Mouse (Mus musculus): ENCODE results near the gene Gm17657.

The Gm17657 gene

DNA sequence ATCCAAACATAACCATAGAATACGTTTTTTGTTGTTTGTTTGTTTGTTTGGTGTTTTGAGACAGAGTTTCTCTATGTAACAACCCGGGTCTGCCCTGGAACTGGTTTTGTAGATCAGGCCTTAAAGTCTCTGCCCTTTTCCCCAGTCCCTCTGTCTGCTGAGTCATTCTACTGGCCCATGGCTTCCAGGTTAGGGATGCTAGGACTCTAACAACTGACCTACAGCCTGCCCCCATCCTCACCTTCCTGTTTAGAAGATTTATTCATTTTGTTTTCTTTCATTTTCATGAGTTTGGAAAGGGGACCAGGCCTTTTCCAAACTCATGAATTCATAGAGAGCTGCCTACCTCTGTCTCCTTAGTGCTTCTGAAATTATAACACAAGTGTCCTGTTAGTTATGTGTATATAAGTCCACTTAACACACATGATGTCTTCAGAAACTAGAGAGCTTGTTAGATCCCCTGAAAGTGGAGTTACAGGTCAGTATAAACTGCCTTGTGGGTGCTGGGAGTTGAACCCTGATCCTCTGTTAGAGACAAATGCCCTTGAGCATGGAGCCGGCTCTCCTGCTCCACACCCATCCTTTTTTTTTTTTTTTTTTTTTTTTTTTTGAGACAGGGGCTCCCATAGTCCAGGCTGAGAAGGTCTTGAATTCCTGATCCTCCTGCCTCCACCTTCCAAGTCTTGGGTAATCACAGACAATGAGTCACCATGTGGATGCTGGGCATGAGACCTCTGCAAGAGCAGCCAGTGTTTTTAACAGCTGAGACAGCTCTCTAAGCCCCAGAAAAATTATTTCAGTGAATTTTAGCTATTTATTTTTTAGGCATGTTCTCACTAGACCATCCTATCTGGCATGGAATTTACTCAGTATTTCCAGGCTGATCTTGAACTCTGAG lies 63.9 kb downstream of the Gm17657 start:
- DNase-seq (ENCODE audit: low spot score) = no peak

DNA sequence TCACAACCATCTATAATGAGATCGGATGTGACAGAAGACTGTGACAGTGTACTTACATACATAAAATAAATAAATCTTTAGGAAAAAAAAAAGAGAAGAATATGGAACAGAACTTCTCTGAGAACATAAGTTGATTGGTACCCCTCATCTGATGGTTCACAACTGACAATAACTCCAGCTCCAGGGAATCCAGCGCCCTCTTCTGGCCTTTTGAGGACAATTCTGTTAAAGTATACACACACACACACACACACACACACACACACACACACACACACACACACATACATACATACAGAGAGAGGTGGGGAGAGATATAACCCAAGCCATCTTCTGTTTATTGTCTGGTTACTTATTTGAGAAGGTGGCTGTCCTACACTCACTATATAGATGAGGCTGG lies 65.0 kb downstream of the Gm17657 start:
- no peak for DNase-seq (ENCODE audit: low spot score)

DNA sequence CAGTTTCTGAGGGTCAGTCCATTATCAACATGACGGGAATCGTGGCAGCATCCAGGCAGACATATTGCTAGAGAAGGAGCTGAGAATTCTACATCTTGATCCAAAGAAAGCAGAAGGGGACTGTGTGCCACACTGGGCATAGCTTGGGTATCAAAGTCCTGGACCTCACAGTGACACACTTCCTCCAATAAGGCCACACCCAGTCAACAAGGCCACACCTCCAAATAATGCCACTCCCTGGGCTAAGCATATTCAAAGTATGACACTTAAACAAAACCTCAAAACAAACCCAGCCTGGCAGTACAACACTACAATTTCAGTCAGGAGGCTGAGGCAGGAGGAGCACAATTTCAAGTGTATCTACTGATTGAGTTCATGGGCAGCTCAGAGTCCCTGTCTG lies 66.2 kb downstream of the Gm17657 start:
- no peak for DNase-seq (ENCODE audit: low spot score)

DNA sequence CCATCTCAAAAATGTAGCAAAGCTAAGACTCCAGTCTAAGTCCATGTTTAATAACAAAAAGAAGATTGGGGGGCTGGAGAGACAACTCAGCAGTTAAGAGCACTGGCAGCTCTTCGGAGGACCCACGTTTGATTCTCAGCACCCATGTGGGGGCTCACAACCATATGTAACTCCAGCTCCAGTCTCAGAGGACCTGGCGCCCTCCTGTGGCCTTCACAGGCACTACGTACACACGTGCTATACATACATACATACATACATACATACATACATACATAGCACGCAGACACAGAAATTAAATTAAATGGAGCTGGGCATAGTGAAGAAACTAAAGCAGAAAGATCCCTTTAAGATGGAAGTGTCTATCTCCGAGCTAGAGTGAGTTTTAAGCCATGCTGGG lies 66.8 kb downstream of the Gm17657 start:
- no peak for DNase-seq (ENCODE audit: low spot score)

DNA sequence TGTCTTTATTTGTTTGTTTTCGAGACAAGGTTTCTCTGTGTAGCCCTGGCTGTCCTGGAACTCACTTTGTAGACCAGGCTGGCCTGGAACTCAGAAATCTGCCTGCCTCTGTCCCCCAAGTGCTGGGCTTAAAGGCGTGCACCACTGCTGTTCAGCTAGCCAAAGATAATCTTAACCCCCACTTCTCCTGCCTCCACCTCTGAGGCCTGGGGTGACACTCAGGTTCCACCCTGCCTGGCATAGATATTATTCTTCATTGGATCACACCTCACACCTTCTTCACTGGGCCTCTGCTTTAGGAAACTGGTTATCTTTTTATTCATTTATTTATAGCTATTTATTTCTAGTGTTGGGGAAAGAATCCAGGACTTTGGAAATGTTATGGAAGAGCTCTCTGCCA lies 69.2 kb downstream of the Gm17657 start:
- no peak for DNase-seq (ENCODE audit: low spot score)

DNA sequence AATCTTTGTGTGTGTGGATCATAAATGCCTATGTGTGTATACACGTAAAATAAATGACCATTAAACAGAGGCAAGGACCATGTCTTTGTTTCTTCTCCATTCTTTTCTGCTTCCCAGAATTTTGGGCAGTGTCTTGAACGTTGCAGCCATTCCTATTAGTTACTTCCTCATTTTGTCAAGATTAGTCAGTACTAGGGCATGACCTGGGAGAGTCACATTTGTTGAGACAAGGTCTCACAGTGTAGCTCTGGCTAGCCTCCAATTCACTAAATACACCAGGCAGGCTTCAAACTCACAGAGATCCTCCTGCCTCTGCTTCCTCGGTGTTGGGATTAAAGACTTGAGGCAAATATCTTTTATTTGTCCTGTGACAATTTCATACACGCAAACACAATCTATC lies 71.2 kb downstream of the Gm17657 start:
- DNase-seq (ENCODE audit: low spot score) = no peak

DNA sequence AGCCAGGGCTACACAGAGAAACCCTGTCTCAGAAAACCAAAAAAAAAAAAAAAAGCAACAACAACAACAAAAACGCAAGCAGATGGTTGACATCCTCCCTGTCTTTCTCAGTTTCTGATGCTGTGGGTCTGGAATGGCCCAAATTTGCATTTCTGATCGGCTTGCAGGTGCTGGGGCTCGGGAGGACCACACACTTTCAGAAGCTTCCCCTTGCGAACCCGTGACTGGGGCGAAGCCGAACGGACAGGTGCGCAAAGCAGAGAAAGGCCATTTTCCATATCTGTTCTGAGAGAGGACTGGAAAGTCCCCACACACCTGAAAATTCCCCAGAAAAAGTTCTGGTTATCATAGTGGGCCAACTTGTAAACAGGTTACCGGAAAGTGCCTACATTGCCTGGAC lies 72.1 kb downstream of the Gm17657 start:
- DNase-seq (ENCODE audit: low spot score) = no peak

DNA sequence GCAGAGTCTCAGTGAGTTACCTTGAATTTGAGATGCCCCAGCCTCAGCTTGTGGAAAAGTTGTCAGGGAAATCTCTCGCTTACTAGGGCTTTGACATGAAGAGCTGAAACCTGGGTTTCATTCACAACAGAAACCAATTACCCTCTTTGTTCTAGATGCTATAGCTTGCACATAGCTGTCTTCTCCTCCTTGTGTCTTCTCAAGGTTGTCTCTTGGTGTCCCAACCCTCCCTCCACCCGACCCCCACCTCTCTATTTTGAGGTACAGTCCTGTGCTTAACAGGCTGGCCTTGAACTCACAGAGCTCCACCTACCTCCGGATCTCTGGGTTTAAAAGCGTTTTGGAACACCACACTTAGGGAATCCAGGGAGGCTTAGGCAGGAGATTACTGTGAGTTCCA lies 73.0 kb downstream of the Gm17657 start:
- DNase-seq (ENCODE audit: low spot score) = no peak

DNA sequence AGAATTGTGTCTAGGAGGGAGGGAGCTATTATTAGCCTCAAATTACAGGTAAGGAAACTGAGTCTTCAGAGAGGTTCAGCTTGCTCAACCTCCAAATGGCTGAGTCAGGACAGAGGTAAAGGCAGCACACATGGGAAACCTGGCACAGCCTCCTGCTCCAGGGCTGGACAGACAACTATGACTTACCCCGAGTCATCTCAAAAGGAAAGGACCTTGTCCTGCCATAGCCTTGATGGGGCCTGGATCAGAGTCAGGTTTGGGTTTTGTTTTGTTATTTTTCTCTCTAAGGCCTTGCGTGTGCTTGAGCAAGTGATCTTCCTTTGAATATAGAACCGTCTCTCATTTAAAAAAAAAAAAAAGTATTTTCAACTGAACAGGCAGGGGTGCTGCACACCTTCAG lies 74.3 kb downstream of the Gm17657 start:
- DNase-seq (ENCODE audit: low spot score) = no peak

DNA sequence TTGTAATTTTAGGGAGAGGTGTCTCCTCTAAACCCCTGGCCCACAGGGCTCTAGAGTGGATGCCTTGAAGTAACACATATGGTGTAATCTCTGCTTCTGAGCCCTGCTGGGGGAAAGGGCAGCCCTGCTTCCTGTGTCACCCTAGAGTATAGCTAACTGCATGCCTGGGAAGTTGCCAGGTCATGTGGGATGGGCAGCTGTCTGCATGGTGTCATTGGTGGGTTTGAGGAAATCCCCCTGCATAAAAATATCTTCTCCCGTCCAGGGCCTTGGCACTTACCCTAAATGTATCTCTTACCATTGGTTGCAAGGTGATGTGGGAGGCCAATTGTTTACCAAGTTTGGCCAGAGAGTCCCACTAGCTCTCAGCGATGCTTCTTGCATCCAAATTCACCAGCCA lies 75.4 kb downstream of the Gm17657 start:
- DNase-seq (ENCODE audit: low spot score) = no peak

DNA sequence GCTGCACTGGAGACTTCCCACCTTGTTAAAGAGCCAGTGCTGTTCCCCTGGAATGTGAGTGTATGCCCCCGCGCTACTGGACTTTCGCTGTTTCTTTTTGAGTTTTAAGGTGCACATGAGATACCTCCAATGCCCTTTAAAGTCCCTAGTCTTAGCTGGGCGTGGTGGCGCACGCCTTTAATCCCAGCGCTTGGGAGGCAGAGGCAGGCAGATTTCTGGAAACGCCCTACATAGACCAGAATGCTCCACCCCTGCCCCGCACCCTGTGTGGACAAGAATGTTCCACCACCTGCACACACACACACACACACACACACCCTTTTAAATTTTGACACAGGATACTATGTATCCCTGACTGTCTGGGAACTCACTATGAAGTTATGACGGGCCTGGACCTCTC lies 76.0 kb downstream of the Gm17657 start:
- DNase-seq (ENCODE audit: low spot score) = no peak
